Mouse (Mus musculus) heart, embryonic 15.5 days (tissue): Measurements from ENCODE around the gene Amacr. TPM values are rescaled to one million over a fixed set of nuclear protein-coding genes. Genes with fewer than 3 reads are reported as not detected.

Source experiments
- ATAC-seq: fragments of 200-750 bp; cut with Nextera tagmentation; replicated peaks from 2 replicates; pipeline ENCODE4 v1.8.0; 2017; ENCODE audit warnings: low read depth, moderate TSS enrichment; ENCODE audit not compliant: insufficient number of reproducible peaks, insufficient read depth, low FRiP score
- H3K27ac ChIP-seq: fragments of 300-500 bp; sonication (generic); 2 replicates; pipeline ENCODE4 v1.5.1; 2015; ENCODE audit warnings: mild to moderate bottlenecking, inconsistent platforms
- H3K27me3 ChIP-seq: fragments of 300-500 bp; sonication (generic); 2 replicates; pipeline ENCODE4 v1.6.1; 2015; ENCODE audit warnings: inconsistent platforms
- H3K36me3 ChIP-seq: fragments of 300-500 bp; sonication (generic); 2 replicates; pipeline ENCODE4 v1.6.1; 2015; ENCODE audit warnings: mild to moderate bottlenecking, inconsistent platforms
- H3K4me1 ChIP-seq: fragments of 300-500 bp; sonication (generic); replicated peaks from 2 replicates; pipeline ENCODE4 v1.6.1; 2015; ENCODE audit warnings: inconsistent platforms
- H3K4me2 ChIP-seq: fragments of 300-500 bp; sonication (generic); 2 replicates; pipeline ENCODE4 v1.6.1; 2015; ENCODE audit warnings: inconsistent platforms, mild to moderate bottlenecking, moderate library complexity
- H3K4me3 ChIP-seq: fragments of 300-500 bp; sonication (generic); 2 replicates; pipeline ENCODE4 v1.5.1; 2015; ENCODE audit warnings: mild to moderate bottlenecking, inconsistent platforms
- H3K9ac ChIP-seq: fragments of 300-500 bp; sonication (generic); 2 replicates; pipeline ENCODE4 v1.6.1; 2015; ENCODE audit warnings: mild to moderate bottlenecking, inconsistent platforms
- H3K9me3 ChIP-seq: fragments of 300-500 bp; sonication (generic); replicated peaks from 2 replicates; pipeline ENCODE4 v1.6.1; 2016; ENCODE audit warnings: inconsistent platforms
- WGBS: fragments of 180-500 bp; shearing (Covaris S2); methylation state at CpG from one replicate; pipeline ENCODE4 v1.1.7; 2015; ENCODE audit warnings: mixed read lengths; 5-methylcytosine and 5-hydroxymethylcytosine counted together
- polyA plus RNA-seq: library from polyadenylated mRNA; unstranded; fragments of >200 nt; fragmentation: Nextera tagmentation; extraction: Ambion mirVana; gene quantifications from 2 replicates; pipeline ENCODE4 v1.2.1, GENCODE M21; 2015

Gene Amacr
- polyA plus RNA-seq, 1 experiment from 2014 or later = 13.0 TPM

GRCm38 (mm10) chr15:11036535-11037375 lies 55.2 kb downstream of the Amacr start:
- Histone ChIP-seq H3K9ac (no peak overlapping the region; the same call in 1 of the 2 replicates), H3K27me3 (peaks cover 52% of the 10 kb centered on the region), H3K27ac (no peak overlapping the region)

GRCm38 (mm10) chr15:11037376-11037695 lies 55.8 kb downstream of the Amacr start:
- ATAC-seq = no peak
- WGBS = 3% methylated on average over 8 of the region's 8 CpGs
- H3K27me3 ChIP-seq = peaks cover 50% of the 10 kb centered on the region

More at GRCm38 (mm10) chr15:11036535-11037375, 55.2 kb downstream of the Amacr start:
- Histone ChIP-seq H3K4me2 (peak overlapping the region; percentile 58), H3K9me3 (no peaks in the 10 kb centered on the region), H3K4me1 (peaks cover 16% of the 10 kb centered on the region), H3K36me3 (no peaks in the 10 kb centered on the region), H3K4me3 (peak overlapping the region; percentile 43)
- ATAC-seq = no peak
- 3% methylated on average over 49 of the region's 49 CpGs for WGBS

GRCm38 (mm10) chr15:11037711-11038110 lies 56.2 kb downstream of the Amacr start, which contains the start of gene Rxfp3:
Gene Rxfp3, minus strand, starts transcription at chr15:11037991.
- no peak within 1 kb of the TSS for H3K9ac ChIP-seq
- H3K27me3 ChIP-seq = peaks cover 50% of the 10 kb centered on the region
- no peaks in the 10 kb centered on the region for H3K9me3 ChIP-seq
- no peaks in the 10 kb centered on the region for H3K36me3 ChIP-seq
- ATAC-seq = no peak
- 4% methylated on average over 16 of the region's 16 CpGs for WGBS
- H3K4me2 ChIP-seq = peak within 1 kb of the TSS; percentile 58
- H3K4me3 ChIP-seq = peak within 1 kb of the TSS; percentile 43
- H3K4me1 ChIP-seq = peaks cover 16% of the 10 kb centered on the region
- H3K27ac ChIP-seq = no peak within 1 kb of the TSS

More at GRCm38 (mm10) chr15:11037376-11037695, 55.8 kb downstream of the Amacr start:
- H3K4me2 ChIP-seq = peak overlapping the region; percentile 58
- peaks cover 16% of the 10 kb centered on the region for H3K4me1 ChIP-seq
- H3K4me3 ChIP-seq = peak overlapping the region; percentile 43
- no peak overlapping the region for H3K27ac ChIP-seq
- no peaks in the 10 kb centered on the region for H3K36me3 ChIP-seq
- H3K9ac ChIP-seq = no peak overlapping the region
- no peaks in the 10 kb centered on the region for H3K9me3 ChIP-seq

GRCm38 (mm10) chr15:11038476-11038875 lies 56.9 kb downstream of the Amacr start:
- no peak overlapping the region for H3K9ac ChIP-seq
- ATAC-seq = no peak
- no peak overlapping the region for H3K4me3 ChIP-seq
- H3K27me3 ChIP-seq = peaks cover 49% of the 10 kb centered on the region
- H3K9me3 ChIP-seq = no peaks in the 10 kb centered on the region
- H3K4me1 ChIP-seq = peaks cover 16% of the 10 kb centered on the region
- no peak overlapping the region for H3K27ac ChIP-seq
- no peaks in the 10 kb centered on the region for H3K36me3 ChIP-seq
- no peak overlapping the region for H3K4me2 ChIP-seq
- 2% methylated on average over 12 of the region's 12 CpGs for WGBS

GRCm38 (mm10) chr15:11040067-11040466 lies 58.5 kb downstream of the Amacr start:
- Histone ChIP-seq H3K4me3 (no peak overlapping the region), H3K9ac (no peak overlapping the region), H3K4me2 (no peak overlapping the region), H3K9me3 (no peaks in the 10 kb centered on the region), H3K36me3 (no peaks in the 10 kb centered on the region), H3K27ac (no peak overlapping the region), H3K4me1 (peaks cover 16% of the 10 kb centered on the region), H3K27me3 (peaks cover 34% of the 10 kb centered on the region)
- WGBS = 21% methylated on average over 5 of the region's 5 CpGs
- no peak for ATAC-seq

GRCm38 (mm10) chr15:11041229-11041628 lies 59.7 kb downstream of the Amacr start:
- no peak for ATAC-seq
- Histone ChIP-seq H3K4me2 (no peak overlapping the region), H3K9me3 (no peaks in the 10 kb centered on the region), H3K4me3 (no peak overlapping the region), H3K36me3 (no peaks in the 10 kb centered on the region), H3K9ac (no peak overlapping the region), H3K4me1 (peaks cover 11% of the 10 kb centered on the region), H3K27ac (no peak overlapping the region), H3K27me3 (peaks cover 22% of the 10 kb centered on the region)
- WGBS = 49% methylated on average over 2 of the region's 2 CpGs

GRCm38 (mm10) chr15:11042828-11043227 lies 61.3 kb downstream of the Amacr start:
- H3K27ac ChIP-seq = no peak overlapping the region
- H3K27me3 ChIP-seq = peaks cover 6% of the 10 kb centered on the region
- H3K36me3 ChIP-seq = no peaks in the 10 kb centered on the region
- H3K4me1 ChIP-seq = no peaks in the 10 kb centered on the region
- H3K9ac ChIP-seq = no peak overlapping the region
- no peak overlapping the region for H3K4me2 ChIP-seq
- H3K9me3 ChIP-seq = no peaks in the 10 kb centered on the region
- 72% methylated on average over 5 of the region's 5 CpGs for WGBS
- no peak for ATAC-seq
- no peak overlapping the region for H3K4me3 ChIP-seq

Other genes with a start within 250 kb of the Amacr start
- 1.2 and 7.3 TPM in 2 replicates for gene C1qtnf3, start 29.4 kb upstream of the Amacr start, polyA plus RNA-seq
- 0.08 and 0.13 TPM in 2 replicates for gene Slc45a2, start 19.0 kb downstream of the Amacr start, polyA plus RNA-seq
- gene Rxfp3, start 56.2 kb downstream of the Amacr start, polyA plus RNA-seq = 0.04 TPM in 1 of 2 replicates, not detected in the other
- 1.7 and 2.0 TPM in 2 replicates for gene Adamts12, start 83.0 kb downstream of the Amacr start, polyA plus RNA-seq